Mouse (Mus musculus) left cerebral cortex, adult 18-20 months (tissue): ENCODE measurements around the gene Ncbp3. TPM values are rescaled to one million over a fixed set of nuclear protein-coding genes. Genes with fewer than 3 reads are reported as not detected.
A peak's percentile ranks its signal among the peaks of the same experiment; 100 is the strongest.

ENCODE experiments used
- DNase-seq, 2 experiments: peaks; one replicate each; pipeline ENCODE4 v3.0.0; 2021 to 2022; ENCODE audit warnings: low spot score in 2 of 2, mixed read lengths in 1 of 2
- total RNA-seq, 2 experiments: library from RNA; stranded (reverse); gene quantifications; 2 replicates each; pipeline ENCODE4 v1.2.3; 2021

Ncbp3 gene
- total RNA-seq, 2 experiments from 2014 or later = 9.1 to 9.8 TPM

- no peak for DNase-seq
Observed at GRCm38 (mm10) chr11:73084303-73084702, 36.7 kb downstream of the Ncbp3 start.

GRCm38 (mm10) chr11:73084804-73085231, 37.2 kb downstream of the Ncbp3 start:
- DNase-seq = no peak

- DNase-seq = no peak
Observed at GRCm38 (mm10) chr11:73085391-73085790, 37.8 kb downstream of the Ncbp3 start.

- no peak for DNase-seq
Observed at GRCm38 (mm10) chr11:73087700-73088480, 40.3 kb downstream of the Ncbp3 start.

GRCm38 (mm10) chr11:73090283-73090682, 42.7 kb downstream of the Ncbp3 start, which contains the start of gene Itgae:
Itgae (plus strand) TSS chr11:73090583.
- DNase-seq = no peak

- no peak for DNase-seq
Observed at GRCm38 (mm10) chr11:73090826-73091225, 43.2 kb downstream of the Ncbp3 start.

- no peak for DNase-seq
Observed at GRCm38 (mm10) chr11:73092057-73092456, 44.5 kb downstream of the Ncbp3 start.

GRCm38 (mm10) chr11:73092877-73093276, 45.3 kb downstream of the Ncbp3 start:
- no peak for DNase-seq

GRCm38 (mm10) chr11:73094231-73094995, 46.8 kb downstream of the Ncbp3 start:
- DNase-seq = no peak

- DNase-seq = no peak
Observed at GRCm38 (mm10) chr11:73098860-73099259, 51.3 kb downstream of the Ncbp3 start.

GRCm38 (mm10) chr11:73099976-73100750, 52.6 kb downstream of the Ncbp3 start:
- DNase-seq = no peak

GRCm38 (mm10) chr11:73101308-73101707, 53.7 kb downstream of the Ncbp3 start:
- no peak for DNase-seq

- DNase-seq = no peak
Observed at GRCm38 (mm10) chr11:73105246-73105645, 57.7 kb downstream of the Ncbp3 start.

- peak; percentile 55 to 56 for DNase-seq
Observed at GRCm38 (mm10) chr11:73107358-73107757, 59.8 kb downstream of the Ncbp3 start.

- no peak for DNase-seq
Observed at GRCm38 (mm10) chr11:73108195-73108897, 60.8 kb downstream of the Ncbp3 start.

GRCm38 (mm10) chr11:73108898-73109625, 61.5 kb downstream of the Ncbp3 start:
- DNase-seq = no peak

- DNase-seq = no peak
Observed at GRCm38 (mm10) chr11:73109941-73110340, 62.4 kb downstream of the Ncbp3 start.

- no peak for DNase-seq
Observed at GRCm38 (mm10) chr11:73111414-73111813, 63.8 kb downstream of the Ncbp3 start.

- no peak for DNase-seq
Observed at GRCm38 (mm10) chr11:73126495-73126894, 78.9 kb downstream of the Ncbp3 start.

- peak in 1 of 2 experiments; percentile 17 for DNase-seq
Observed at GRCm38 (mm10) chr11:73131020-73131419, 83.4 kb downstream of the Ncbp3 start.
